Mouse (Mus musculus): Measurements from ENCODE around the gene Scn2b. TPM values are rescaled to one million over a fixed set of nuclear protein-coding genes. Genes with fewer than 3 reads are reported as not detected.

The Scn2b gene
- polyA plus RNA-seq, 1 experiment, result not detected

DNA sequence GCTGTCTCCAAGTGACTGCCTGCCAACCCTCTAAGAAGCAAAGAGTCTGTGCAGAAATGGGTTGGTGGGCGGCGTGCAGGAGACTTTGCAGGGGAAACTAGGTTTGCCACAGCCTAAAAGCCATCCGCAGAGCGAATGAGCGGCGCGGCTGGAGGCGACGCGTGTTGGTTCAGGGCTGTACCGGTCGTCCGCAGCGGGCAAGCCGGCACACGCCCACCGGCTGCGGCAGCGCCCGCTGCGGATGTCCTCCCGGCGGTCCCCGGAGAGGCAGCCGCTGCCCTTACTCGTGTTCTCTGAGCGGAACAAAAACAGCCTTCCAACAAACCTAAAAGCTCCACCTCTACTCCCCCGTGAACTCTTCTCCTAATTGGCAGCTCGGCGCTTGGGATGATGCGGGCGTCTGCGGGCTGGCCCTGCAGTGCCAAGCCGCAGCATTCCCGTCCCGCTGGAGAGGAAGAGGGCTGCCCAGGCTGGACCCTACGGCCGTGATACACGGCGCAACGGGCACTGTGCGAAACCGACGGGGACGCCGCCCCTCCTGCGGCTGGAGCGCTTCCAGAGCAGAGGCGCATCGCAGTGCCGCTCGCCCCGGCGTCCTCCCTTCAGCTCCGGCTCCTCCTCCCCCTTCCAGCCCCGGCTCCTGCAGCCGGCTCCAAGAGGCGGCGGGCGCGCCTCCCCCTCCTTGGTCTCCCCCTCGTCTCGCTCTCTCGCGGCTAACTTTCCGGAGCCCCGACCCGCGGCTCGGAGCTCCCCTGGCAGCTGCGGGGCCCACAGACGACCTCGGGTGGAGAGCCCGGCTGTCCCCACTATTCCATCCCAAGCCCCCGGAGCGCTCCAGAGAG, 20.8 kb downstream of the Scn2b start, which contains the start of gene Scn4b:
Gene Scn4b (plus strand): TSS at position 205 of the 842 bp plus-strand sequence.
- TF ChIP-seq GATA1 (IDR thresholded peaks at IDR 0.05; ENCODE audit: low read length), result no peak

GRCm38 (mm10) chr9:45139082-45139481, 21.5 kb downstream of the Scn2b start:
- no peak for TF ChIP-seq GATA1 (IDR thresholded peaks at IDR 0.05; ENCODE audit: low read length)

GRCm38 (mm10) chr9:45140945-45141344, 23.4 kb downstream of the Scn2b start:
- no peak for TF ChIP-seq GATA1 (IDR thresholded peaks at IDR 0.05; ENCODE audit: low read length)

DNA sequence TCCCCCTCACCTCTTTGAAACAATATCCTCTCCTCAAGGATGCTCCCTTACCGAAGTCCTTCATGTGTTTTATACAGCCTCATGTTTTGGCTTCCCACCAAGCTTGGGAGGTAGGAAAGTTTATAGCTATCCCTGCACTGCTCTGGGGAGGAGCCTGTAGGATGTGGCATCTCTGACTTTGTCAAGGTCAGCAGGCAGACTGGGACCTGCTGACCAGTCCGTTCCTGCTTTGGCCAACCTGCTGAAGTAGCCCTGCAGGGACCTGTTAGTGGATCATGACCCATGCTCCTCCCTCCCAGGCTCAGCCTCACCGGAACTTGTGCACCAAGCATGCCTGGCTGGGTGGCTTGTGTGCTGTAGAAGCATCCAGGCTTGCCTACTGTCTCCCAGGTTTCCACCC, 25.1 kb downstream of the Scn2b start:
- no peak for TF ChIP-seq GATA1 (IDR thresholded peaks at IDR 0.05; ENCODE audit: low read length)

DNA sequence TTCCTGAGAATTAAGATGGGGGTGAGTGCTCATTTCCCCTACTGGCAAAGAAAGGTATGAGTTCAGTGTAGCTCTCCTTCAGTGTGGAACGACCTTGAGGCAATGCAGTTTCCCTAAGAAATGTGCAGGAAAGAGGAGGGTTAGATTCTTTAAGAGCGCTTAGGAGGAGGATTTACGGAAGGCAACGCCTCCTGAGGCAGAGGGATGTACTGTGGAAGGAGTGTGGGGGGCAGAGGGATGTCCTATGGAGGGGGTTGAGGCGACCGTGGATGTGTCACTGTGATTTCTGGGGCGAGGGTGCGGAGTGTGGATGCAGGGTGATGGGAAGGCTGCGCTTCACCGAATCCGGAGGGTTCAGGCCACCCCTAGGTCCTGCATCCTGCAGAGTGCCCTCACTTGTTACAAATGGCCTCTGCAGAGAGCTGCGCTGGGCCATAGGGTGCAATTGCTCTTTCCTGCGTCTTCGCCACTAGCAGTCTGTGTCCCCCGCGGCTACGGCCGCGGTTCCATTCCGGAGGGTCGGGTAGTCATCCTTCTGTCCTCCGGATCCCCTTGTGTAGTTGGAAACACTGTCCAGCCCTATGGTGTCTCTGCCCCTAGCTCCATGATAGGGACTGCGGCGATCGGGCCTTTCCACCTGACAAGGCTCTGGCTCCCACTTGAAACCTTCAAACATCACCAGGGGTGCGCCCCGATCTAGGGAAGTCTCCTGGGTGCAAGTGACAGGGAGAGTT, 28.1 kb downstream of the Scn2b start:
- TF ChIP-seq GATA1 (IDR thresholded peaks at IDR 0.05; ENCODE audit: low read length), result no peak

GRCm38 (mm10) chr9:45146267-45146597, 28.6 kb downstream of the Scn2b start:
- no peak for TF ChIP-seq GATA1 (IDR thresholded peaks at IDR 0.05; ENCODE audit: low read length)

GRCm38 (mm10) chr9:45150933-45151332, 33.4 kb downstream of the Scn2b start:
- no peak for TF ChIP-seq GATA1 (IDR thresholded peaks at IDR 0.05; ENCODE audit: low read length)

DNA sequence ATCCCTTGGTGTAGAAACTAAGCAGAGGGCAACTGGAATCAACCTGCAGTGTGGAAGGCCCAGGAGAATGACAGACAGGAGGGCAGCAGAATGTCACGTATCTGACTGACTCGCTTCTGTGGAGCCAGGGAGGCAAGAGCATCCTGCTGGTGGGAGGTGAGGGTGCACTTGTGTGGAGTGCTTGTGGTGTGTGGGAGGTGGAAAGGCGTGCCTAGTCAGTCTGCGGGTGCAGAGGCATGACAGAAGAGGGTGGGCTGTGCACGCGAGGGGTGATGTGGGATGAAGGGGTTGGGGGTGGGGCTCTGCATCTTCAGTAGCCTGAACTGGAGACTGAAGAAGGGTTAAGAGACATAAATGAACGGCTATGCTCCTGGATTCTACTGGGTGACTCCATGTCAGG, 35.8 kb downstream of the Scn2b start:
- no peak for TF ChIP-seq GATA1 (IDR thresholded peaks at IDR 0.05; ENCODE audit: low read length)

GRCm38 (mm10) chr9:45167903-45168302, 50.3 kb downstream of the Scn2b start:
- no peak for TF ChIP-seq GATA1 (IDR thresholded peaks at IDR 0.05; ENCODE audit: low read length)

DNA sequence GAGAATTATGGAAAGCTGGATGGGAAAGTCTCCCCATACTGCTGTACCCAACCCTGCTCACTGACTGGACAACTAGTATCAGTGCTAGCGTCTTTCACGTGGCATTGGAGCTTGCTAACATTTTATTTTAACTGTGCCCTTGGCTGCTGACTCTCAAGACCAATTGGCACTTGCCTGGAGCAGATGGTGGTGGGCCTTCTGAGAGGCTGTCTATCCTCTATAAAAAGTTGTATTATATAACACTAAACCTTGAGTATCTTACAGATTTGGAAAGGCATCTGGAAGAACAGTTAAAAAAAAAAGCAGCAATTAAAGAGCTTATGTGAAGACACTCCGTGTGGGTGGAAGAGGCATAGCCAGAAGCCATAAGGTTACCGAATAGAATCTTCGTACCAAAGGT, 52.6 kb downstream of the Scn2b start:
- no peak for TF ChIP-seq GATA1 (IDR thresholded peaks at IDR 0.05; ENCODE audit: low read length)

DNA sequence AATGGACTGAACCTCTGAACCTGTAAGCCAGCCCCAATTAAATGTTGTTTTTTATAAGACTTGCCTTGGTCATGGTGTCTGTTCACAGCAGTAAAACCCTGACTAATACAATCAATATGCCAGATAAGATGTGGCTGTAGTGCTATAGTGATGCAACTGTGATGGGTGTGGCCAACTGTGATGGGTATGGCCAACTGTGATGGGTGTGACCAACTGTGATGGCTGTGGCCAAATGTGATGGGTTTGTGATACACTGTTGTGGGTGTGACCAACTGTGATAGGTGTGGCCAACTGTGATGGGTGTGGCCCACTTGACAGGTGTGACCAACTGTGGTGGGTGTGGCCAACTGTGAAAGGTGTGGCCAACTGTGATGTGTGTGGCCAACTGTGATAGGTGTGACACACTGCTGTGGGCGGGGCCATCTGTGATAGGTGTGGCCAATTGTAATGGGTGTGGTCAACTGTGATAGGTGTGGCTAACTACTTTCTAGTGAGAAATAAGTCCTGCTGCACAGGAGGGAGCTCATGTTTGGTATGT, 53.6 kb downstream of the Scn2b start:
- no peak for TF ChIP-seq GATA1 (IDR thresholded peaks at IDR 0.05; ENCODE audit: low read length)

DNA sequence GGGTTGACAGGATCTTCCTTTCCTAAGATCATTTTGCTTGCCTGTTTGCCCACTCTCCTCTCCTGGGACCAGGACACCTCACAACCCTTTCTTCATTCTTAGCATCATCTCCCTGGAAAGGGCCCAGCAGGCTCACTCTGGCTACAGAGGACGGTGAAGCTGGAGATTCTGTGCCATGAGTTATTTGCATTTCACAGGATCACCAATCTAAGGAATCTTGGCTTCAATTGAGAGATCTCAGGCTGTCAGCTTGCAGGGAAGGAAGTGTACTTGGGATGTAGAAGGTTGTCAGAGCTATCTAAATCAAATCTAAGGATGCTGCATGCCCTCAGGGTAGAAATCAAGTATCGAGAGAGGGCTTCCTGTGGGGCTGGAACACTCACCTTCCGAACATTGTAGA, 55.9 kb downstream of the Scn2b start:
- TF ChIP-seq GATA1 (IDR thresholded peaks at IDR 0.05; ENCODE audit: low read length), result no peak

- TF ChIP-seq GATA1 (IDR thresholded peaks at IDR 0.05; ENCODE audit: low read length), result no peak
Observed at GRCm38 (mm10) chr9:45179282-45179681, 61.7 kb downstream of the Scn2b start.

Other genes with a start within 250 kb of the Scn2b start
- gene Kmt2a, start 236.5 kb upstream of the Scn2b start, polyA plus RNA-seq (2012), result 12.4 and 13.1 TPM in 2 replicates
- gene Atp5l, start 197.0 kb upstream of the Scn2b start, polyA plus RNA-seq (2012), result 49.1 and 57.0 TPM in 2 replicates
- 1.8 and 2.0 TPM in 2 replicates for gene Ube4a, start 152.2 kb upstream of the Scn2b start, polyA plus RNA-seq (2012)
- 0.05 and 0.15 TPM in 2 replicates for gene Cd3g, start 137.4 kb upstream of the Scn2b start, polyA plus RNA-seq (2012)
- gene Cd3d, start 136.0 kb upstream of the Scn2b start, polyA plus RNA-seq (2012), result not detected in 2 replicates
- gene Cd3e, start 108.2 kb upstream of the Scn2b start, polyA plus RNA-seq (2012), result not detected in 2 replicates
- gene Mpzl2, start 78.0 kb upstream of the Scn2b start, polyA plus RNA-seq (2012), result not detected in 2 replicates
- 0.02 and 0.08 TPM in 2 replicates for gene Mpzl3, start 62.6 kb upstream of the Scn2b start, polyA plus RNA-seq (2012)
- gene Jaml, start 38.6 kb upstream of the Scn2b start, polyA plus RNA-seq (2012), result not detected in 2 replicates
- not detected in 2 replicates for gene Scn4b, start 20.6 kb downstream of the Scn2b start, polyA plus RNA-seq (2012)
- gene BC049352, start 64.2 kb downstream of the Scn2b start, polyA plus RNA-seq (2012), result not detected in 2 replicates
- gene Tmprss4, start 86.3 kb downstream of the Scn2b start, polyA plus RNA-seq (2012), result not detected in 2 replicates
- gene Il10ra, start 151.4 kb downstream of the Scn2b start, polyA plus RNA-seq (2012), result not detected in 2 replicates
- not detected in 2 replicates for gene Tmprss13, start 201.3 kb downstream of the Scn2b start, polyA plus RNA-seq (2012)